Mouse (Mus musculus) right cerebral cortex, postnatal 10 days (tissue): ENCODE data around the gene Fam187b.

ENCODE experiments used
- DNase-seq, 2 experiments: peaks; one replicate each; pipeline ENCODE4 v3.0.0; 2021; ENCODE audit warnings: low spot score in 2 of 2

Gene Fam187b

DNA sequence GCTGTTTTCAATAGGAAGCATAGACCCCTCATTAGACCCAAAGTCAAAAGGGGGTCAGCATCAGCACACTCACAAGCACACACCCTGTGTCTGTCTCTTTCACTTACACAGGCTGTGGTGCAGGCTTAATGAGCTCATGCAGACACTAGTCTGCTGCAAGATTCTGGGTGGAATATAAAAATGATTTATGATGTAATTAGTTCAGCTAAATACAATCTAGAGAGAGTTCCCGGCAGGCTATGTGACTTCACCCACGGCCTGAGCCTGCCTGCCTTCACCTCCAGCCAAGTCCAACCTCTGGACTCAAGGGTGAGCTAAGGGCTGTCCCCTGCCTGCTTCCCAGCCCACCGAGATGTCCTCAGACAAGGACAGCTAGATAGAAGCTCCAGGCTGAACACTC, 35.3 kb downstream of the Fam187b start:
- DNase-seq, result no peak

GRCm38 (mm10) chr7:31012971-31013370, 39.4 kb downstream of the Fam187b start:
- no peak for DNase-seq

DNA sequence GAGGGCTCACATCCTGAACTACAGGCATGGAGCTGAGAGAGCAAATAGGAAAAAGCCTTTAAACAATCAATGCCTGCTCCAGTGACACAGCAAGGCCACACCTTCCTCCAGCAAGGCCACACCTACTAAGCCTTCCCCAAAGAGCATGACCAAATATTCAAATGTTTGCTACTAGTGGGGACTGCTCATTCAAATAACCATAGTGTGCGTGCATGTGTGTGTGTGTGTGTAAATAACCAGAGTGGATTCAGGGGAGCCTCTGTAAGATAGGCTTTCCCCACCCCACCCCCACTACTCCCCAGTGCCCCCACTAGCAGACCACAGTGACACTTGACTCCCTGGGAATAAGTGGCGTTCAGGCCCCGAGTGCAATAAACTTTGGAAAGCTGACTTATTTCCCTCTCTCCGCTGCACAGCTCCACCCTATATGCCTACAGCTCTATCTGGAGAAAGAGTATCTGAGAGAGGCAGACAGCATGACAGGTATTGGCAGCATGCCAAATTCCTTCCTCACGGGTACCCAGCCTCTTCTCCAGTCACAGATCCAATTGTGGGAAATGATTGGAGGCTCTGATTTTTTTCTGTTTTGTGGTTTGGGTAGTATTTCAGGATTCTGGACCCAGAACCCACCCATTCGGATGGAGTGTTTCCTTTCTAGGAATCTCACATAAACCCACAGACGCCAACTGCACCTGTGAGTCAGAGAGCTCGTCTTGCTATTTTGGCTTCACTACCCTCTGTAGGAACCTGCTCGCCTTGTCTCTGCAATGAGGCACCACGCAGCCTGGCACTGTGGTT, 43.7 kb downstream of the Fam187b start:
- DNase-seq, result peak; percentile 68 to 81

DNA sequence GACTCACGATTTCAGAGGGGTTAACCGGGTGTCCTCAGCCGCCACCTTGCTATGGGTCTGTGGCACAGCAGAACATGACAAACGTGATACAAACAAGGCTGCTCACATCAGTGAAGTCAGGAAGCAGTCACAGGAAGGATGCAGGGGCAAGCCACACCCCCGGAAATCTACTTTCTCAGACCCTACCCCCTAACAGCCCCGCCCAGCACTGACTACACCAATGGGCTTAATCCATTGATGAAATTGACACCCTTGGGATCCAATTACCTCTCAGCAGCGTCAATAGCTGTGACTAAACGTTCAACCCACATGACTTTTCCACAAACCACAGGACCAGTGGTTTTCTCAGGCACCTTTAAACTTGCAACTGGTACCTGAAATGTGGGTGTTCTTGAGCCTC, 55.0 kb downstream of the Fam187b start:
- DNase-seq, result no peak

DNA sequence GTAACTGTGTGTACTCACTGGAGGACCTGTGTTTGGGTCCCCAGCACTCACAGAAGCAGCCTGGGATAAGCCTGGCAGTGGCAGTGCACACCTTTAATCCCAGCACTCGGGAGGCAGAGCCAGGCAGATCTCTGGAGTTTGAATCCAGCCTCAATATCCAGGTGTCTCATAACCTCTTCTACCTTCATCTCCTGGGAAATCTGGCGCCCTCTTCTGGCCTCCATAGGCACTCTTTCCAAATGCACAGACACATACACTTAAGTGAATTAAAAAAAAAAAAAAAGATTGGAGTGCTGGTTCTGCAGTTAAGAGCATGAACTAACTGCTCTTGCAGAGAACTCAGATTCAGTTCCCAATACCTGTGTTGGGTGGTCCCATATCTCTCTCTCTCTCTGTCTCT, 57.1 kb downstream of the Fam187b start:
- DNase-seq, result no peak

DNA sequence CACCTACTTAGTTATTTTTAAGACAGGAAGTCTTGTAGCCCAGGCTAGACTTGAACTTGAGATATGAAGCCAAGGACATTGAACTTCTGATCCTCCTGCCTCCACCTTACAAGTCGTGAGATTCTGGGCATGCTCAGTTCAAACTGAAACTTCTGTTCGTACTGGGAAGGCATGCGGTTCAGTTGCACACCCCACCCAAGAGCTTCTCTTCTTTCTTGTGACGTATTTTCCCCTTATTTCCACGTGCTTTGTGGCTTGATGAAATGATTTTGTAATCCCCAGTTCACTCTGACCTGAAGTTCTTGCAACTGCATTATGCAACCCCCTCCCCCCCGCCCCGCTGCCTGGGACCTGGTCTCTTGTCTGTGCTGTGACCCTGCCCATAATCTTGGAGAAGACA, 58.1 kb downstream of the Fam187b start:
- DNase-seq, result no peak

- no peak for DNase-seq
Measured at GRCm38 (mm10) chr7:31033409-31034165, 60.0 kb downstream of the Fam187b start.

DNA sequence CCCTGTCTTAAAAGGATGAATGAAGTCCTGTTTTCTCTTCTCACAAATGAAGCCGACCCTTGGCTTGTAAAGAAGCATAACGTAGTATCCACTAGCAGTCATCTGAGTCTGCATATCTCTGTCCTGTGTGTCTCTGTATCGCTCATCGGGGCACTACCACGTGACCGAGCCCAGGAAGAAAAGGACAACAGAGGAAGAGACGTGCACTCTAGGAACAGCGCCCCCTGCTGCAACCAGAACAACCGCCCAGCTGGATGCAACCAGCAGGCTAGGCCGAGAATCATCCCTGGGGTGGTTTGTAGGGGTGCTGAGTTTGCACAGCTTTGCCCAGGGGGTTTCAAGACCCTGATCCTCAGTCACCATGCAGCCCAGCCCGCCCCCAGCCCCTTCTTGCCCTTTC, 61.2 kb downstream of the Fam187b start:
- no peak for DNase-seq

- DNase-seq, result no peak
Measured at GRCm38 (mm10) chr7:31035291-31035690, 61.7 kb downstream of the Fam187b start.

DNA sequence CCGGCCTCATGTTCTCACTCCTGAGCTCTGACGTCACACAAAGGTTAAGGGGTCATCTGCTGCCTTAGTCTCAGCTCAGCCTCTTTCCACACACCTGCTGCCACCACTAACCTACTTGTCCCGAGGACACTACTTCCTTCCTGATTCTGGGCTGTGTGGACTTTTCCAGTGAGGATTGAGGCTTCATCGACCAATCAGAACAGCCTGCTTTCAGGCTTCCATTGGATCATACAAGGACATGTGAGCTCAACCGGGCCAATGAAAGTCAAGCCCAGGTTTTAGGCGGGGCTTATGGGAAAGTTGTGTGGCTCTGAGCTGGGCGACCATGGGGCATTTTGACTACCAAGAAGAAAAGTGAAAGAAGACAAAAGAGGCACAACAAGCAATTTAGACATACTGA, 63.3 kb downstream of the Fam187b start:
- no peak for DNase-seq

DNA sequence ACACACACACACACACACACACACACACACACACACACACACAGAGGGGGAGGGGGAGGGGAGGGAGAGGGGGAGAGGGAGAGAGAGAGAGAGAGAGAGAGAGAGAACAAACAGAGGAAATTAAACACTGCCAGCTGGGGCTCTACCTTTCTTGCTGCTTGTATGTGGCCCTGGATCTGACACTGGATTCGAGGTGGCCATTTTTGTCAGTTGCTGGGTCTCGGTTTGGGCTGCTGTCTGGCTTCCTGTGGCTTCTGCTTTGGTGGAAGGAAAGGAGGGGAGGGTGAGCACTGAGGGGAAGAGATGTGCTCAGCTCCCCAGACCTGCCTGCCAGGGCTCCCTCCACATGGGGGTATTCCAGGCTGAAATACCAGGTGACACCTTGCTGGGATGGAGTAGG, 64.1 kb downstream of the Fam187b start:
- no peak for DNase-seq

DNA sequence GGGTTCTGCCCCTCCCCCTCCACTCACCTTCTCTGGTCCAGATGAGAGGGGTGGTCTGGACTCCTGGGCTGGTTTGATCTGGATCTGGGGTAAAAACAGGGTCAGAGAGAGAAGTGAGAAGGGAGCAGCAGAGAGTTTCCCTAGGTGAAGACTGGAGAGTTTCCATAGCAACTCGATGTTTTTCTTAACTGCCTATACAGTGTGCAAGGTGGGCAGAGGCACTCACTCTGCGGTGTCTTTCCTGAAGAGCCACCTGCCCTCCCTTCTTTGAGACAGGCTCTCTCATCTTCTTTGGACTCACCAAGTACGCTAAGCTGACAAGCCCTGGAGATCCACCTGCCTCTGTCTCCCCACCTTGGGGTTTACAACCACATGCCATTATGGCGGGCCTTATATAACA, 65.4 kb downstream of the Fam187b start:
- DNase-seq, result no peak
